Mouse (Mus musculus): ENCODE results near the gene Vps25. TPM values are rescaled to one million over a fixed set of nuclear protein-coding genes. Genes with fewer than 3 reads are reported as not detected.

Gene Vps25
- 33.1 and 34.1 TPM in 2 replicates for polyA plus RNA-seq (2012; rRNA removed)

DNA sequence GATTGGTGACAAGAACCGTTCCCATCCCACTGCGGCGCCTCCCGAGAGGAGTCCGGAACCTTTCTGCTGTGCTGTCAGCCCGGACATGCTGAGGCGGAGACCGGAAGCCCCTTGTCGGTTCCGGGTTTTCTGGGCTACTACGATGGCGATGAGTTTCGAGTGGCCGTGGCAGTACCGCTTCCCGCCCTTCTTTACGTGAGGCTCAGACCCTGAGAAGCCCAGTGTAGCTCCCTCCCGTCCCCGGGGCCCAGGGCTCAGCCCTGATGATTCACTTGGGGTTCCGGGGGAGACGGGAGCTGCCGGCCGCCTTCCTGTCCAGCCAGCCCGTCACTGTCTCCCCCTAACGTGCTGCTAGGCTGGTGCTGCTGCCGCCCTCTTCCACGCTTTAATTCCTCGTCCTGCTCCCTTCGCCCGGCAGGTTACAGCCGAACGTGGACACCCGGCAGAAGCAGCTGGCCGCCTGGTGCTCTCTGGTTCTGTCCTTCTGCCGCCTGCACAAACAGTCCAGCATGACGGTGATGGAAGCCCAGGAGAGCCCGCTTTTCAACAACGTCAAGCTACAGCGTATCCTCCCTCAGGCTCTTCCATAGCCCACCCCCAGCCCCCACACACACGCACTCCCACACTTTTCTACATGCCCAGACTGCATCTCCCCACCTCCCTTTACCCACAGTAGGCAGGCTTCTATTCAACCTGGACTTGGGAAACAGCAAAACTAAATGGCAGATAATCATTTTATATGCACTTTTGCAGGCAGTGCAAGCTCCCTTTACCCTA lies at the start of gene Vps25:
Vps25 (plus strand) TSS at position 95 of the 777 bp plus-strand sequence.

DNA sequence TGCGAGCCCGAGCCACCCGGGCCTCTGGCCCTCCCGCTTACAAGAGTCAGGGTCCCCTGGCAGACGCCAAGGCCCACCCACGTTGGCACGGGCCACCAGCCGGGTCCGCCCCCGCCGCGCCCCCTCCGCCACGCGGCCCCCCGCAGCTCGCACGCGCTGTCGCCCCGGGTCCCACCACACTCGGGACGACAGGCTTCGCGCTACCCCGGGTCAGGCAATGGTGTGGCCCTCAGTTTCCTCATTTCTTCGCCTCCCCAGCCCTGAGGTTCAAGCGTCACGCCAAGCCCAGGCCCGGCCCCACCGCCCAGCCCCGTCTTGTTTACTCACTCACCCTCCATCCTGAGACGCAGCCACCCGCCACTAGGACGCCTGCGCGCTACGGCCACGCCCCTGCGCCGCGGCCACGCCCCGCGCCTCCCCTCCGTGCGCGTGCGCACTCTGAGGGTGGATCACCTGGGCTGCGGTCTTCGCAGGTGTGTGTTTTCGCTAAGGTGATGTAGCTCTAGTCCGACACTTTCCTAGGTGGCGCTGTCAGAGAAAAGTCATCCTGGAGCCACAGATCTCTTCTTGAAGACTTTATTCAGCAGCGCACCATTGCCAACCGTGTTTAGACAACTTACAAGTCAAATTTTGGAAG lies 27.3 kb upstream of the Vps25 start, which contains the start of gene Ezh1:
Ezh1 (minus strand) TSS at position 399 of the 637 bp plus-strand sequence.

DNA sequence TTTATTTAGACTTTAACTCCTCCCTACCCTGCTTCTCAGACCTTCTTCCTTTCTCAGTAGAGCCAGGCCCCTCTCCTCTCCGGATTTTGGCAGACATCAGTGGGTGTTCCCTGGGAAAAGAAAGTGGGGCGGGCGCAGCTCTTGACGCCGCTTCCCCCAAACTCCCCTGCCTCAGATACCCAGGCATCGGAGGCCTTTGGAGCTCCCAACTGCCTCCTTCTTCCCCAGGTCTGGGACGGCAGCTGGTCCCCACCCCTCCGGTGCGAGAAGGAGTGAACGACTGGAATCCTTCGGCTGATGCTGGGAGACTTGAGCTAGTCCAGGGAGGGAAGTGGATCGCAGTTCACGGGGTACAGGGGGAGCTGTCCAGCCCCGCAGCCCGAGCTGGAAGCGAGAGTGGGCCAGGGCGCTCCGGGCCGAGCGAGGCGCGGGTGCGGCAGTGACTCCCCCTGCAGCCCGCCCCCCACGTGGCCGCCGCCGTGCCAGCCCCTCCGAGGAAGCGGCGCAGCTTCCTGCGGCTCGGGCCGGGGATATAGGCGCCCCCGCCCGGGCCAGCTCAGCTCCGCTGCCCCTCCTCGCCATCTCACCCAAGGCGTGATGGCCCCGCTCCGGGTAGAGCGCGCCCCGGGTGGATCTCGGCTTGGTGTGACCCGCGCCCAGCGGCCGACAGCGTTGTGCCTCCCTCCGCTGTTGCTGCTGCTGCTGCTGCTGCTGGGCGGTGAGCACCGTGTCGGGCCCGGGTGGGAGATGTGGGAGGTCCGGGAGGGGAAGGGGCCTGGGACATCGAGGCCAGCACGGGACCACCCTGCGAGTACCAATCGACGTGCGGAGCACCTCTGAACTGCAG lies 7.4 kb upstream of the Vps25 start, which contains the start of gene Ramp2:
Ramp2 (plus strand) TSS at position 174 of the 847 bp plus-strand sequence.

GRCm38 (mm10) chr11:101259948-101260825 lies 6.7 kb downstream of the Vps25 start, which contains the start of gene Wnk4:
Gene Wnk4, plus strand, starts transcription at chr11:101260567.

GRCm38 (mm10) chr11:101278223-101279192 lies 25.0 kb downstream of the Vps25 start, which contains the start of the genes Cntd1 and Coa3:
Gene Cntd1, plus strand, starts transcription at chr11:101279012.
Gene Coa3, minus strand, starts transcription at chr11:101279114.

GRCm38 (mm10) chr11:101302004-101302798 lies 48.7 kb downstream of the Vps25 start, which contains the start of gene Becn1:
Gene Becn1, minus strand, starts transcription at chr11:101302286.

Other genes starting within 250 kb of the Vps25 start
- 20.6 and 24.1 TPM in 2 replicates for gene Atp6v0a1, start 244.3 kb upstream of the Vps25 start, polyA plus RNA-seq (2012; rRNA removed)
- gene Naglu, start 183.7 kb upstream of the Vps25 start, polyA plus RNA-seq (2012; rRNA removed) = 9.4 and 9.9 TPM in 2 replicates
- 0.35 and 0.42 TPM in 2 replicates for gene Hsd17b1, start 175.3 kb upstream of the Vps25 start, polyA plus RNA-seq (2012; rRNA removed)
- gene Coasy, start 171.1 kb upstream of the Vps25 start, polyA plus RNA-seq (2012; rRNA removed) = 30.0 and 30.3 TPM in 2 replicates
- gene Mlx, start 166.4 kb upstream of the Vps25 start, polyA plus RNA-seq (2012; rRNA removed) = 19.0 and 21.5 TPM in 2 replicates
- gene Psmc3ip, start 158.3 kb upstream of the Vps25 start, polyA plus RNA-seq (2012; rRNA removed) = 7.1 and 7.6 TPM in 2 replicates
- 23.5 and 24.3 TPM in 2 replicates for gene Retreg3, start 133.8 kb upstream of the Vps25 start, polyA plus RNA-seq (2012; rRNA removed)
- gene Tubg1, start 133.8 kb upstream of the Vps25 start, polyA plus RNA-seq (2012; rRNA removed) = 6.0 and 6.3 TPM in 2 replicates
- 0.12 and 0.20 TPM in 2 replicates for gene Tubg2, start 97.8 kb upstream of the Vps25 start, polyA plus RNA-seq (2012; rRNA removed)
- 0.21 and 0.28 TPM in 2 replicates for gene Cntnap1, start 83.2 kb upstream of the Vps25 start, polyA plus RNA-seq (2012; rRNA removed)
- 2.0 and 2.4 TPM in 2 replicates for gene Plekhh3, start 82.4 kb upstream of the Vps25 start, polyA plus RNA-seq (2012; rRNA removed)
- gene Ccr10, start 78.3 kb upstream of the Vps25 start, polyA plus RNA-seq (2012; rRNA removed) = 0.04 and 0.05 TPM in 2 replicates
- 9.2 and 11.0 TPM in 2 replicates for gene Ezh1, start 27.2 kb upstream of the Vps25 start, polyA plus RNA-seq (2012; rRNA removed)
- gene Ramp2, start 7.7 kb upstream of the Vps25 start, polyA plus RNA-seq (2012; rRNA removed) = 26.7 and 28.2 TPM in 2 replicates
- 1.9 and 2.9 TPM in 2 replicates for gene Wnk4, start 6.9 kb downstream of the Vps25 start, polyA plus RNA-seq (2012; rRNA removed)
- gene Cntd1, start 25.3 kb downstream of the Vps25 start, polyA plus RNA-seq (2012; rRNA removed) = 0.25 and 0.51 TPM in 2 replicates
- 47.0 and 49.6 TPM in 2 replicates for gene Coa3, start 25.4 kb downstream of the Vps25 start, polyA plus RNA-seq (2012; rRNA removed)
- gene Becn1, start 48.6 kb downstream of the Vps25 start, polyA plus RNA-seq (2012; rRNA removed) = 49.6 and 53.3 TPM in 2 replicates
- gene Psme3, start 62.5 kb downstream of the Vps25 start, polyA plus RNA-seq (2012; rRNA removed) = 75.2 and 83.4 TPM in 2 replicates
- 3.0 and 3.2 TPM in 2 replicates for gene Aoc2, start 71.4 kb downstream of the Vps25 start, polyA plus RNA-seq (2012; rRNA removed)
- gene Aoc3, start 76.9 kb downstream of the Vps25 start, polyA plus RNA-seq (2012; rRNA removed) = 0.20 and 0.29 TPM in 2 replicates
- 41.2 and 49.0 TPM in 2 replicates for gene G6pc, start 113.9 kb downstream of the Vps25 start, polyA plus RNA-seq (2012; rRNA removed)
- gene Aarsd1, start 163.9 kb downstream of the Vps25 start, polyA plus RNA-seq (2012; rRNA removed) = 13.5 and 14.0 TPM in 2 replicates
- gene Gm27029, start 171.1 kb downstream of the Vps25 start, polyA plus RNA-seq (2012; rRNA removed) = 0.64 and 0.79 TPM in 2 replicates
- 4.3 and 4.5 TPM in 2 replicates for gene Rundc1, start 171.4 kb downstream of the Vps25 start, polyA plus RNA-seq (2012; rRNA removed)
- 0.80 and 0.88 TPM in 2 replicates for gene Ptges3l, start 171.6 kb downstream of the Vps25 start, polyA plus RNA-seq (2012; rRNA removed)
- 679 and 947 TPM in 2 replicates for gene Rpl27, start 188.6 kb downstream of the Vps25 start, polyA plus RNA-seq (2012; rRNA removed)
- gene Ifi35, start 194.7 kb downstream of the Vps25 start, polyA plus RNA-seq (2012; rRNA removed) = 47.2 and 49.9 TPM in 2 replicates
- 3.3 and 4.1 TPM in 2 replicates for gene Rnd2, start 211.3 kb downstream of the Vps25 start, polyA plus RNA-seq (2012; rRNA removed)
- 12.6 and 14.2 TPM in 2 replicates for gene Vat1, start 212.5 kb downstream of the Vps25 start, polyA plus RNA-seq (2012; rRNA removed)

Data from liver, embryonic 18 days (tissue).